Mouse (Mus musculus): Measurements from ENCODE around the gene Kcnj15. TPM values are rescaled to one million over a fixed set of nuclear protein-coding genes. Genes with fewer than 3 reads are reported as not detected.

The Kcnj15 gene
- polyA plus RNA-seq, 1 experiment from 2014 or later: 1.6 TPM

DNA sequence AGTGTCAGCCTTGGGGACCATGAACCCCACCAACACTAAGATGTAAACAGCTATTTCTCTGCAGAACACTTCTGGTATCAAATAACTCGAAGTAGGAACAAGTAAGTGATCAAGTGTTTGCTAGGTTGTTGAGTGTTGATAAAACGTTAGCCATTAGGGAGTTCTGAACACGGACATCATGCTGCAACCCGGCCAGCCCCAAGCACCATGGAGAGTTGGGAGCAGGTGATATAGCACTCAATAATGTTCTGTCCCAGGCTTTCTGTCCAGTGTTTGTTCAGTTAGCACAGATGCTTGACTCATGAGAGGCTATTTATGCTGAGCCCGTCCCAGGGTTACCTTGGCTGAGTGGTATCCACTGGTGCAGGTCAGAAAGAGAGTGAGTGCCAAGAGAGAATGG lies 74.8 kb downstream of the Kcnj15 start:
- DNase-seq: no peak

DNA sequence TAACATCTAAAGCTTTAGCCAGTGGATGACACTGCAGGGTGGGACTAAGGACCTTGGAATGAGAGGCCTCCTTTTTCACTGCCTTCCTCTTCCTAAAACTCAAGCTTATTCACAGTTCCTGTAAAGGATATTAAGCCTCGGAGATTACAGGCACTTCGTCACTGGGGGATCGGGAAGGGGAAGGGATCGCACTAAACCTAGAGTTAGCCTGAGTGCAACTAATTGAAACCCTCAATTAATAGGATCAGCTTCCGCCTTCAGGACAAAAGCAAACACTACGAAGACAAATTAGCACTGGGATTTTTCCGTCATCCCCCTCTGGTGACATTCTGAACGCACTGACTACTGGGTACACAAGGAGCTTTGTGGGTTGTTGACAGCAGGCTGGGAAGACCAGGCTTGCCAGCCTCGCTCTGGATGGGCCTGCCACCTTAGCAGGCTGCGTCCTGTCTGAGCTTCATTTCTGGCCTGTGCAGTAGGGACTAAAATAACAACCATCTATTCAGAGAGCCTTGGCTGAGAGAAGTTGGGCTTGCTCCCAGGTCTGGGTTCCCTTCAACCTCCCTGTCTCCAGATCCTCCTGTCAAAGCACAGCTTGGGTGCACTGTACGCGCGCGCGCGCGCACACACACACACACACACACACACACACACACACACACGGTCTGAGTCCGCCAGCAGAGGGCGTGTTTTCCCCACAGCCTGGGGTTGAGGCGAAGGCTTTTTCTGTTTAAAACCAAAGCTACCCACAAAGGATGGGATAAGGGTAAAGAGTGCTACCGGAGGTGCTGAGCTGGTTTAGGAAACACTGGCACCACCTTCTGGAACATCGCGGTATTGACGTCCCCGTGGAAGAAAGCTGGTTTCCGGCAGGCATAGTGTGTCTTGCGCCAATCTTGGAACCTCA lies 83.8 kb downstream of the Kcnj15 start:
- ATAC-seq (ENCODE audit: insufficient read depth) (peak; percentile 91), DNase-seq (peak; percentile 94)
- Histone ChIP-seq H3K9ac (no peak overlapping the region), H3K27ac (ENCODE audit: low read depth) (no peak overlapping the region), H3K27me3 (ENCODE audit: insufficient read depth, low read length) (no peaks in the 10 kb centered on the region), H3K36me3 (ENCODE audit: insufficient read depth) (no peaks in the 10 kb centered on the region), H3K4me2 (peak overlapping the region; percentile 32), H3K9me3 (ENCODE audit: low read depth, low read length) (no peaks in the 10 kb centered on the region), H3K4me3 (ENCODE audit: low read depth, low read length) (no peak overlapping the region), H3K4me1 (ENCODE audit: insufficient read depth) (no peaks in the 10 kb centered on the region)
- WGBS: 24% methylated on average over 28 of the region's 28 CpGs
- TF ChIP-seq CTCF (IDR thresholded peaks at IDR 0.05; ENCODE audit: low read depth): peak; percentile 90

More for the DNA sequence above, 74.8 kb downstream of the Kcnj15 start:
- no peak overlapping the region for H3K4me2 ChIP-seq
- no peak for TF ChIP-seq CTCF (IDR thresholded peaks at IDR 0.05; ENCODE audit: low read depth)
- no peak overlapping the region for H3K4me3 ChIP-seq (ENCODE audit: low read depth, low read length)
- WGBS: 59% methylated on average over 5 of the region's 5 CpGs
- H3K27me3 ChIP-seq (ENCODE audit: insufficient read depth, low read length): no peaks in the 10 kb centered on the region
- H3K36me3 ChIP-seq (ENCODE audit: insufficient read depth): no peaks in the 10 kb centered on the region
- no peak overlapping the region for H3K9ac ChIP-seq
- no peak for ATAC-seq (ENCODE audit: insufficient read depth)
- no peaks in the 10 kb centered on the region for H3K4me1 ChIP-seq (ENCODE audit: insufficient read depth)
- no peaks in the 10 kb centered on the region for H3K9me3 ChIP-seq (ENCODE audit: low read depth, low read length)
- H3K27ac ChIP-seq (ENCODE audit: low read depth): no peak overlapping the region

DNA sequence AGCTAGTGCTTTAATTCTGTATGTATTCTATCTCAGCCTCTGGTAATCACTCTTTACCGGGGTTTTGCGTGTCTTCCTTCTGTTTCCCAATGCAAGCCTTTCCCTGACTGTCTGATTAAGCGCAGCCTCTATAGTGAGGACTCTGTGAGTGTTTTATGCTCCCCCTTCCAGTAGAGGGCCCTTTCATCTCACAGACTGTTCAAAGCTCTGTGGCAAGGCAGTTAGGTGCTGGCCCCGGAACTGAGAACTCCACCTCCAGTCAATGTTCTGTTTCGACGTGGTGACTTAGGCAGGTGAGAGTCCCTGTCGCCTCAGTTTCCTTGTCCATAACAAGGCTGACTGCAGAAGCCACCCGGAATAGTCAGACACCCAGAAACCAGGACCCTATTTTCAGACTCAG lies 84.7 kb downstream of the Kcnj15 start:
- no peak overlapping the region for H3K4me3 ChIP-seq (ENCODE audit: low read depth, low read length)
- H3K9me3 ChIP-seq (ENCODE audit: low read depth, low read length): no peaks in the 10 kb centered on the region
- no peaks in the 10 kb centered on the region for H3K36me3 ChIP-seq (ENCODE audit: insufficient read depth)
- peak; percentile 32; the same call in 1 of the 2 replicates for TF ChIP-seq CTCF (IDR thresholded peaks at IDR 0.05; ENCODE audit: low read depth)
- WGBS: 67% methylated on average over 8 of the region's 8 CpGs
- H3K27ac ChIP-seq (ENCODE audit: low read depth): no peak overlapping the region
- H3K4me2 ChIP-seq: no peak overlapping the region
- DNase-seq: no peak
- H3K4me1 ChIP-seq (ENCODE audit: insufficient read depth): no peaks in the 10 kb centered on the region
- H3K9ac ChIP-seq: no peak overlapping the region
- no peak for ATAC-seq (ENCODE audit: insufficient read depth)
- no peaks in the 10 kb centered on the region for H3K27me3 ChIP-seq (ENCODE audit: insufficient read depth, low read length)

DNA sequence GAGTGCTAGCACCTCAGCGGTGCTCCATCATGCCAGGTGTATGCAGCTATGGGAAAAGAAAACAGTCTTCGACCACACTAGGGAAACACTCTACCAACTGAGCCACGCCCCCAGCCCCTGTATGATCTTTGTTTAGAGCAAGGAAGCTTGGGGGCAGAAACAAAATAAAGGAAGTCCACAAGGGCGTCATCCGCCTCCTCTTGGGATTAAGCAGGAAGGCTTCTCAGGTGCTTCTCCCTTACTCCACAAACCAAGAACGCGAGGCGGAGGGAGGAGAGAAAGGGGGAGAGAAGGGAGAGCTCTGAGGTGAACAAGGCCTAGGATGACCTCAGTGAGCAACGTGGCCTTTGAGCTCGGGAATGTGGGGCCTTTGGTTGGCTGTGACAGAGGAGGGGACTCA lies 87.6 kb downstream of the Kcnj15 start:
- Histone ChIP-seq H3K27me3 (ENCODE audit: insufficient read depth, low read length) (no peaks in the 10 kb centered on the region), H3K9ac (no peak overlapping the region), H3K4me2 (no peak overlapping the region), H3K4me3 (ENCODE audit: low read depth, low read length) (no peak overlapping the region), H3K9me3 (ENCODE audit: low read depth, low read length) (no peaks in the 10 kb centered on the region), H3K4me1 (ENCODE audit: insufficient read depth) (0 out of 2 replicates have a peak, but pooled peaks cover 5% of the 10 kb centered on the region), H3K36me3 (ENCODE audit: insufficient read depth) (no peaks in the 10 kb centered on the region), H3K27ac (ENCODE audit: low read depth) (no peak overlapping the region)
- peak; percentile 46 for DNase-seq
- no peak for TF ChIP-seq CTCF (IDR thresholded peaks at IDR 0.05; ENCODE audit: low read depth)
- no peak for ATAC-seq (ENCODE audit: insufficient read depth)
- 48% methylated on average over 10 of the region's 10 CpGs for WGBS

- 0 out of 2 replicates have a peak, but pooled peaks cover 5% of the 10 kb centered on the region for H3K4me1 ChIP-seq (ENCODE audit: insufficient read depth)
- H3K9me3 ChIP-seq (ENCODE audit: low read depth, low read length): no peaks in the 10 kb centered on the region
- H3K4me3 ChIP-seq (ENCODE audit: low read depth, low read length): no peak overlapping the region
- peak; percentile 89 for TF ChIP-seq CTCF (IDR thresholded peaks at IDR 0.05; ENCODE audit: low read depth)
- no peak overlapping the region for H3K27ac ChIP-seq (ENCODE audit: low read depth)
- no peaks in the 10 kb centered on the region for H3K36me3 ChIP-seq (ENCODE audit: insufficient read depth)
- no peak overlapping the region for H3K4me2 ChIP-seq
- DNase-seq (peak; percentile 93), ATAC-seq (ENCODE audit: insufficient read depth) (no peak)
- H3K27me3 ChIP-seq (ENCODE audit: insufficient read depth, low read length): no peaks in the 10 kb centered on the region
- H3K9ac ChIP-seq: no peak overlapping the region
- WGBS: 4% methylated on average over 7 of the region's 7 CpGs
These were observed 88.5 kb downstream of the Kcnj15 start for GRCm38 (mm10) chr16:95345882-95346281.

DNA sequence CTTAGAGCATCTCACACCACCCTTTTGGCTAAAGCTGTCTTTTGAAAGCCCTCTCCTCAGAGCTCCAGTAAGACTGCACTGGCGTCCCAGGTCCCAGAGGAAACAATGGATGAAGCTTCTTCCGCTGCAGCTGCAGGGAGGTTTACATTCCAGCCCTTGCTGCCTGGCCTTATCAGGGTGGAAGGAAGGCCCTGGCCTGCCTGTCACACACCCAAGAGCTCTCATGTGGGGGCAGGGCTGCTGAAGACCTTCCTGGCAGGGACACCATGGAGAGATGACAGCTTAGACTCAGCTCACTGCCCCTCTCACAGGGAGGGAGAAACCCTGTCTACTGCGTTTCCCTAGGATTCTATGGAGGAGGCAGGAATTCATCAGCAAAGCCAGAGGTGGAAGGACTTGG lies 89.8 kb downstream of the Kcnj15 start:
- Histone ChIP-seq H3K9ac (no peak overlapping the region), H3K9me3 (ENCODE audit: low read depth, low read length) (no peaks in the 10 kb centered on the region), H3K4me3 (ENCODE audit: low read depth, low read length) (no peak overlapping the region), H3K4me1 (ENCODE audit: insufficient read depth) (0 out of 2 replicates have a peak, but pooled peaks cover 5% of the 10 kb centered on the region), H3K27me3 (ENCODE audit: insufficient read depth, low read length) (no peaks in the 10 kb centered on the region), H3K36me3 (ENCODE audit: insufficient read depth) (no peaks in the 10 kb centered on the region), H3K27ac (ENCODE audit: low read depth) (peak overlapping the region; percentile 48; the same call in 1 of the 2 replicates), H3K4me2 (no peak overlapping the region)
- no peak for TF ChIP-seq CTCF (IDR thresholded peaks at IDR 0.05; ENCODE audit: low read depth)
- ATAC-seq (ENCODE audit: insufficient read depth) (peak; percentile 84), DNase-seq (peak; percentile 80)
- WGBS: 8% methylated on average over 3 of the region's 3 CpGs

DNA sequence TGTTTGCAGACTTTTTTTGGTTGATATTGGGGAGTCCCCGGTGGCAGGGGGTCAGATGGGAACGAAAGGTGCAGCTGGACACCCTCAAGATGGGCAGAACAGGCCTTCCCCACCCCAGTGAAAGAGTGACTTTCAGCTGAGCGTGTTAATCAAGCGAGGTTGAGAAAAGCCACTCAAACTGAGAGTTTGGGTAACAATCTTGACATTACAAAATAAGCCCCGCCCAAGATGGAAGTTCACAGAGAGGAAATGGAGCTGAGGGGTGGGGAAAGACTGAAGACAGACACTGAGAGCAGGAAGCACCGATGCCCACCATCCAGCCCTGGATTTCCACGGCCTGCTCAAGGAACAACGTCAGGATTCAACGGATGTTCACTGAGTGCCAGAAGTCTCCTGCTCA lies 91.2 kb downstream of the Kcnj15 start:
- Histone ChIP-seq H3K36me3 (ENCODE audit: insufficient read depth) (no peaks in the 10 kb centered on the region), H3K4me1 (ENCODE audit: insufficient read depth) (0 out of 2 replicates have a peak, but pooled peaks cover 5% of the 10 kb centered on the region), H3K27me3 (ENCODE audit: insufficient read depth, low read length) (no peaks in the 10 kb centered on the region), H3K4me3 (ENCODE audit: low read depth, low read length) (no peak overlapping the region), H3K27ac (ENCODE audit: low read depth) (no peak overlapping the region), H3K4me2 (no peak overlapping the region), H3K9ac (no peak overlapping the region), H3K9me3 (ENCODE audit: low read depth, low read length) (no peaks in the 10 kb centered on the region)
- DNase-seq: no peak
- TF ChIP-seq CTCF (IDR thresholded peaks at IDR 0.05; ENCODE audit: low read depth): no peak
- ATAC-seq (ENCODE audit: insufficient read depth): no peak
- 81% methylated on average over 9 of the region's 9 CpGs for WGBS

All from lung, embryonic 14.5 days (tissue).